Mouse (Mus musculus): ENCODE measurements at regions not wholly inside any gene's neighbourhood (a gene's known extent, or its start where the extent isn't known, plus 50 kb on each side); places are given as distances from the start of the nearest gene placed in this dataset.

- Histone ChIP-seq H3K36me3 (ENCODE audit: control insufficient read depth in 1 of 2, insufficient read depth in 2 of 2, low read length in 2 of 2) (no peaks in the 10 kb centered on the region), H3K9ac (ENCODE audit: control insufficient read depth, low read depth, low read length, poor library complexity, severe bottlenecking) (no peak overlapping the region), H3K4me3 (ENCODE audit: control insufficient read depth in 1 of 2, insufficient read depth in 1 of 2, low read depth in 2 of 2, low read length in 2 of 2) (no peak overlapping the region), H3K27me3 (ENCODE audit: control insufficient read depth in 1 of 2, insufficient read depth in 2 of 2, low read length in 2 of 2) (peaks cover 0 to 2% of the 10 kb centered on the region in 2 experiments; a peak in 1 of 4 replicates), H3K4me1 (ENCODE audit: control insufficient read depth in 1 of 2, insufficient read depth in 2 of 2, low read length in 2 of 2) (no peaks in the 10 kb centered on the region), H3K79me2 (ENCODE audit: control insufficient read depth, insufficient read depth, low read length, poor library complexity) (no peaks in the 10 kb centered on the region), H3K27ac (ENCODE audit: control insufficient read depth, low read depth, low read length) (no peak overlapping the region), H3K9me3 (replicated peaks; ENCODE audit: insufficient read depth, low read length) (no peaks in the 10 kb centered on the region)
- no peak for DNase-seq (ENCODE audit: low read depth, low spot score)
- TF ChIP-seq CTCF (IDR thresholded peaks at IDR 0.05 in 2 of 3, conservative IDR thresholded peaks at IDR 0.05 in 1 of 3; ENCODE audit: control insufficient read depth in 1 of 3, insufficient read depth in 1 of 3, low read depth in 2 of 3, low read length in 3 of 3, poor library complexity in 1 of 3, severe bottlenecking in 1 of 3), result no peak
Measured at GRCm38 (mm10) chr6:89239511-89239910, 122.9 kb downstream of the Plxna1 start.

- no peak overlapping the region for H3K27ac ChIP-seq (ENCODE audit: control insufficient read depth, low read depth, low read length)
- TF ChIP-seq MXI1 (IDR thresholded peaks at IDR 0.05; ENCODE audit: low read depth, low read length), result no peak
- TF ChIP-seq CHD2 (IDR thresholded peaks at IDR 0.05; ENCODE audit: low read length), result no peak
- no peak for TF ChIP-seq JUND (IDR thresholded peaks at IDR 0.05; ENCODE audit: low read depth, low read length)
- no peak for TF ChIP-seq RAD21 (IDR thresholded peaks at IDR 0.05; ENCODE audit: low read depth, low read length)
- TF ChIP-seq POLR2AphosphoS5 (IDR thresholded peaks at IDR 0.05; ENCODE audit: borderline replicate concordance, low read depth, low read length), result no peak
- TF ChIP-seq CTCF (IDR thresholded peaks at IDR 0.05 in 2 of 3, conservative IDR thresholded peaks at IDR 0.05 in 1 of 3; ENCODE audit: control insufficient read depth in 1 of 3, insufficient read depth in 1 of 3, low read depth in 2 of 3, low read length in 3 of 3, poor library complexity in 1 of 3, severe bottlenecking in 1 of 3), result no peak
- no peak for TF ChIP-seq USF1 (IDR thresholded peaks at IDR 0.05; ENCODE audit: low read depth, low read length)
- TF ChIP-seq ZC3H11A (IDR thresholded peaks at IDR 0.05; ENCODE audit: low read depth, low read length), result no peak
- no peak for TF ChIP-seq CHD1 (IDR thresholded peaks at IDR 0.05; ENCODE audit: low read depth, low read length)
- TF ChIP-seq ZKSCAN1 (IDR thresholded peaks at IDR 0.05; ENCODE audit: low read depth, low read length), result no peak
- no peak for TF ChIP-seq MAX (IDR thresholded peaks at IDR 0.05; ENCODE audit: low read length)
- no peak for TF ChIP-seq BHLHE40 (IDR thresholded peaks at IDR 0.05; ENCODE audit: borderline replicate concordance, low read depth, low read length)
- no peak for TF ChIP-seq SIN3A (IDR thresholded peaks at IDR 0.05; ENCODE audit: low read length)
- no peaks in the 10 kb centered on the region for H3K4me1 ChIP-seq (ENCODE audit: control insufficient read depth in 1 of 2, insufficient read depth in 2 of 2, low read length in 2 of 2)
- peaks cover 0 to 2% of the 10 kb centered on the region in 2 experiments; a peak in 1 of 4 replicates for H3K27me3 ChIP-seq (ENCODE audit: control insufficient read depth in 1 of 2, insufficient read depth in 2 of 2, low read length in 2 of 2)
- no peak overlapping the region for H3K9ac ChIP-seq (ENCODE audit: control insufficient read depth, low read depth, low read length, poor library complexity, severe bottlenecking)
- H3K4me3 ChIP-seq (ENCODE audit: control insufficient read depth in 1 of 2, insufficient read depth in 1 of 2, low read depth in 2 of 2, low read length in 2 of 2), result no peak overlapping the region
- H3K79me2 ChIP-seq (ENCODE audit: control insufficient read depth, insufficient read depth, low read length, poor library complexity), result no peaks in the 10 kb centered on the region
- no peak for DNase-seq (ENCODE audit: low read depth, low spot score)
- H3K9me3 ChIP-seq (replicated peaks; ENCODE audit: insufficient read depth, low read length), result no peaks in the 10 kb centered on the region
- no peaks in the 10 kb centered on the region for H3K36me3 ChIP-seq (ENCODE audit: control insufficient read depth in 1 of 2, insufficient read depth in 2 of 2, low read length in 2 of 2)
Measured at GRCm38 (mm10) chr6:89240168-89240705, 122.2 kb downstream of the Plxna1 start.

Data from MEL (cell line).